Mouse (Mus musculus) thymus, adult 2 months (tissue): Measurements from ENCODE around the gene Hdac4.

Experiments used
- CTCF ChIP-seq: fragments of 200-500 bp; IDR thresholded peaks from 2 replicates; pipeline ENCODE4 v1.5.1; 2012; ENCODE audit warnings: mild to moderate bottlenecking, control low read depth, low read length, moderate library complexity, borderline replicate concordance; ENCODE audit not compliant: control insufficient read depth, poor library complexity, insufficient read depth; ENCODE audit errors: extremely low read depth
- POLR2A ChIP-seq: fragments of 200-500 bp; IDR thresholded peaks from 2 replicates; pipeline ENCODE4 v1.6.1; 2012; ENCODE audit warnings: mild to moderate bottlenecking, low read length, control low read depth, moderate library complexity; ENCODE audit not compliant: control insufficient read depth, poor library complexity, insufficient read depth; ENCODE audit errors: extremely low read depth

DNA sequence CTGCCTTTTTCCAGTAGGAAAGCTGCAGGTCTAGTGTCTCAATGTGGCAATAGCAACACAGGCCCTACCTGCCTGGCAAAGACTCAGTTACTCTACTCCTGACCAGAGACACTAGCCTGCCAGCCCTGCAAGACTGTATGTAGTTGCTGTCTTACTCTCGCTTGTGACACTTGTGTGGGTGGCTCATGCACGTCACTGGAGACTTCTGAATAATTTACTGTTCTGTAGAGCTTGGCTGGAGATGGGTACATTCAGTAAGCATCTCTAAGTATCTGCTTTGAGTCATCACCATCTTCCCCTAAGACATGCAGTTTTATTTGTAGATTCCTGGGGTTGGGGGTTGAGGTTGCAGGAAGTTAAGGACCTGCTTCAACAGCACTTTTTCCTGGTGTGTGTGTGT, 252.9 kb downstream of the Hdac4 start:
- TF ChIP-seq CTCF, result no peak
- TF ChIP-seq POLR2A, result no peak
